Mouse (Mus musculus) kidney, adult 2 months (tissue): ENCODE data around the gene Dand5. TPM values are rescaled to one million over a fixed set of nuclear protein-coding genes. Genes with fewer than 3 reads are reported as not detected.

Experiments
- DNase-seq: peaks from one replicate; pipeline ENCODE4 v3.0.0; 2021
- H3K27ac ChIP-seq: fragments of 200-500 bp; 2 replicates; pipeline ENCODE4 v1.5.1; 2012; ENCODE audit warnings: low read depth, low read length, control low read depth, inconsistent platforms; ENCODE audit not compliant: insufficient read depth
- H3K27me3 ChIP-seq: fragments of 200-500 bp; replicated peaks from 2 replicates; pipeline ENCODE4 v1.6.1; 2012; ENCODE audit warnings: mild to moderate bottlenecking, moderate library complexity, low read length, inconsistent platforms; ENCODE audit not compliant: control insufficient read depth, insufficient read depth
- H3K36me3 ChIP-seq: fragments of 200-500 bp; 2 replicates; pipeline ENCODE4 v1.6.1; 2012; ENCODE audit warnings: mild to moderate bottlenecking, moderate library complexity, low read length, inconsistent platforms; ENCODE audit not compliant: control insufficient read depth, insufficient read depth
- H3K4me1 ChIP-seq: fragments of 200-500 bp; 2 replicates; pipeline ENCODE4 v1.6.1; 2011; ENCODE audit warnings: low read length; ENCODE audit not compliant: control insufficient read depth, insufficient read depth
- H3K4me3 ChIP-seq: fragments of 200-500 bp; 2 replicates; pipeline ENCODE4 v1.5.1; 2011; ENCODE audit warnings: mild to moderate bottlenecking, low read depth, low read length, control low read depth; ENCODE audit not compliant: insufficient read depth
- CTCF ChIP-seq: fragments of 200-500 bp; conservative IDR thresholded peaks from 2 replicates; pipeline ENCODE4 v1.5.1; 2011; ENCODE audit warnings: low read depth, mild to moderate bottlenecking, control low read depth, low read length, moderate library complexity, mixed read lengths; ENCODE audit not compliant: insufficient read depth, insufficient read length
- POLR2A ChIP-seq: fragments of 200-500 bp; IDR thresholded peaks from one replicate; pipeline ENCODE4 v1.6.1; 2011; ENCODE audit warnings: low read depth, low read length, control low read depth
- WGBS: fragments of 180-500 bp; shearing (Covaris S2); methylation state at CpG from one replicate; pipeline ENCODE4 v1.1.7; 2018; 5-methylcytosine and 5-hydroxymethylcytosine counted together
- polyA plus RNA-seq: library from polyadenylated mRNA; depleted of rRNA; stranded (reverse); fragments of >200 nt; gene quantifications from 2 replicates; pipeline ENCODE4 v1.2.3, GENCODE M21; 2012

Dand5 gene
- polyA plus RNA-seq, 1 experiment, result 4.4 TPM

DNA sequence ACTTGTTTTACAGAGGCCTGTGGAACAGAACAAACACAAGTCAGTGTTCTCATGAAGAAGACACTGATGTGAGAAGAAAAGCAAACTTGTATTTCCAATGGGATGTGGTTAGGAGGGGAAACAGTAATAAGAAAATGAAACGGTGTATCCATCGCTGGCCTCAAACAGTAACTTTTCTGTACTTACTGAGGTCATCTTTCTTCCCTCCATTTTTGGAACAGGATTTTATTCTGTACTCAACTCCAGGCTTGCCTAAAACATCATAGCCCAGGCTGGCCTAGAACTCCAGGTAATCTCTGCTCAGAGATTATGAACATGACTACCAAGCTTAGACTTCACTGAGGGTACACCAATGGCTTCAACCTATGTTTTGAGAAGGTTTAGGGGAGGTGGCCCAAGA is 16.8 kb upstream of the Dand5 start:
- TF ChIP-seq POLR2A (no peak), CTCF (no peak)
- H3K36me3 ChIP-seq, result peaks cover 11% of the 10 kb centered on the region
- 74% methylated on average over 2 of the region's 2 CpGs for WGBS
- H3K27ac ChIP-seq, result no peak overlapping the region
- DNase-seq, result no peak
- H3K4me1 ChIP-seq, result no peaks in the 10 kb centered on the region; the same call in 1 of the 2 replicates
- no peaks in the 10 kb centered on the region for H3K27me3 ChIP-seq
- H3K4me3 ChIP-seq, result no peak overlapping the region

DNA sequence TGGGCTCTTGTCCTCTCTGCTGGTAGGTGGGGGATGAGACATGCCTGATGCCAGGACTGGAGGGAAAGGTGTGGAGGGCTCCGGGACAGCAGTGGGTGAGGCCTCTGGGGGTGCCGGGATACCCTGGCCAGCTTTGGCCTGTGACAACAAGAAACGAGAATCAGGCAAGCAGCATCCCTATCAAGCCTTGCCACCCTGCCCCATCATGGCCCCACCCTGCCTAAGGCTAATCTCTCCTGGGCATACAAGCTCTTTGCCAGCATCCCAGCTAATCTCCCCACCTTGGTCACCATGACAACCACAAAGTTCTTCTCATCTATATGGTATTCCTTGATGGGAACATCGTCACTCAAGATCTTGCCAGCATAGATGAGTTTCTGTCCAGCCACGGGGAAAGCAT is 15.9 kb upstream of the Dand5 start:
- TF ChIP-seq POLR2A (no peak), CTCF (no peak)
- WGBS, result 84% methylated on average over 5 of the region's 5 CpGs

GRCm38 (mm10) chr8:84837912-84838470 is 15.4 kb upstream of the Dand5 start:
- Histone ChIP-seq H3K4me3 (no peak overlapping the region), H3K27me3 (no peaks in the 10 kb centered on the region), H3K36me3 (peaks cover 9% of the 10 kb centered on the region), H3K27ac (no peak overlapping the region), H3K4me1 (peaks cover 6% of the 10 kb centered on the region; the same call in 1 of the 2 replicates)
- no peak for TF ChIP-seq POLR2A
- no peak for TF ChIP-seq CTCF
- 68% methylated on average over 15 of the region's 15 CpGs for WGBS
- DNase-seq, result no peak

More for the DNA sequence above, 15.9 kb upstream of the Dand5 start:
- peaks cover 10% of the 10 kb centered on the region for H3K36me3 ChIP-seq
- DNase-seq, result no peak
- peaks cover under 1% of the 10 kb centered on the region; the same call in 1 of the 2 replicates for H3K4me1 ChIP-seq
- no peak overlapping the region for H3K27ac ChIP-seq
- H3K4me3 ChIP-seq, result no peak overlapping the region
- no peaks in the 10 kb centered on the region for H3K27me3 ChIP-seq

DNA sequence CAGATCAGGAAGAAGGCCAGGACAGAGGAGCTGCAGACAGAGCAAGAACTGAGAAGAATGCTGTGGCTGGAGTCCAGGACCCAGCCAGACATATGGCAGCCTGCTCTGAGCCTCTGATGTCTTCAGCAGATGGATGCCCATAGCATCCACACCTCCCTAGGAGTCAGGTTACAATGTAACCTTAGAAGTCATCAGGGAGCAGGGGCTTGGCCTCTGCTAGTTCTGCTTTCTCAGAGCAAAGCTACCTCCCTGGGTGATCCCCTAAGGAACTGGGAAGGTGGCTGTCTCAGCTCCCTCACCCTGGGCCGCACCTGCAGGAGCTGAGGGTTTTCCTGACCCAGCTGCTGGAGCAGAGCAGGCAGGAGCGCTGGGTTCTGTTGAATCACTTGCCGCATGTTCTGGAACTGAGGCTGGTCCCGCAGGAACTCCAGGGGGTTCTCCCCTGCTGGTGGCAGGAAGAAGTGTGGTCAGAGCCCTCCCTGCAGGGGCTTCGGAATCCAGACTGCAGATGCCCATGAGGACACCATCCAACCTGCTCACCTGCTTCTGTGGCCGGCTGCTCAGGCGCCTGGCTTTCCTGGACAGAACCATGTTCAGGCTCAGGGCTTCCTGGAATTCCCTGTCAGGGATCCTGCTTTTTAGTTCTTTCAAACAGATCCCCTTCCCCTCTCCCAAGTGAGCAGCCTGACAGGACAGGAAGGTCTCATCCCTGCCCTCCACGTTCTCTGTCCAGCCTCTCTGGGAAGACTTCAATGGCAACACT is 14.7 kb upstream of the Dand5 start:
- TF ChIP-seq CTCF, result no peak
- no peak for TF ChIP-seq POLR2A
- Histone ChIP-seq H3K27me3 (no peaks in the 10 kb centered on the region), H3K4me3 (no peak overlapping the region), H3K36me3 (peaks cover 4% of the 10 kb centered on the region), H3K4me1 (peaks cover 7% of the 10 kb centered on the region; the same call in 1 of the 2 replicates), H3K27ac (no peak overlapping the region)
- WGBS, result 57% methylated on average over 8 of the region's 8 CpGs
- no peak for DNase-seq

- no peak for DNase-seq
- Histone ChIP-seq H3K27ac (no peak overlapping the region), H3K4me1 (peaks cover 7% of the 10 kb centered on the region; the same call in 1 of the 2 replicates), H3K4me3 (no peak overlapping the region), H3K27me3 (no peaks in the 10 kb centered on the region), H3K36me3 (peaks cover 2% of the 10 kb centered on the region)
- TF ChIP-seq CTCF (no peak), POLR2A (no peak)
- WGBS, result 79% methylated on average over 10 of the region's 10 CpGs
Observed at GRCm38 (mm10) chr8:84834866-84835855, 12.5 kb upstream of the Dand5 start.

DNA sequence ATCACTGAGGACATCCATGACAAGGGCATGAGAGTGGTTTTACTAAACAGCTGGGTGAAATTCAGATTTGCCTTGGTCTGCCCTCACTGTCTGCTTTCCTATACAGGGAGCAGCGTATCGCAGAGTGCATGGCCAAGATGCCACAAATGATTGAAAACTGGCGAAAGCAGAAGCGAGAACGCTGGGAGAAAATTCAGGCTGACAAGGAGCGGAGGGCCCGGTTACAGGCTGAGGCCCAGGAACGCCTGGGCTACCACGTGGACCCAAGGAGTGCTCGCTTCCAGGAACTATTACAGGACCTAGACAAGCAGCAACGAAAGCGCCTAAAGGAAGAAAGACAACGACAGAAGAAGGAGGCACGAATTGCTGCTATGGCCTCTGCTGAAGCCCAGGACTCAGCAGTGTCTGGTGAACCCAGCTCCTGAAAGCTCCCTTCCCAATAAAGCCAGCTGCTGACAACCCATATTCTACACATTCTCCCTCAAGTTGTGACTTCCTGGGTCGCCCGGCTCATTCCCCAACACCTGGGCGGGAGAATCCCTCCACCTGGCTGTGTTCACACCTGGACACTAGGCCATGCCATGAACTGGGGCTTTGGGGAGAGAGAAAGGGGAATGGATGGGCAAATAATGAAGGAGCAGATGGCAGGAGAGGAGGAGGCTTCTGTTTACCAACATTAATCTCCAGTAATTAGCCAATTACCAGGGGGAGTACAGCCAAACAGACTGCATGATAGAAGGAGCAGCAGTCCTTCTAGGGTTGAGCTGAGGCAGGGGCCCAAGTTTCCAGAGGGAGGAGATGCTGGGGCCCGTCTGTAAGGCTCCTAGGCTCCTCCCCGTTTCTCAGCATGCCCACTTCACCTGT is 11.6 kb upstream of the Dand5 start:
- H3K36me3 ChIP-seq, result peaks cover 2% of the 10 kb centered on the region
- no peak for DNase-seq
- peaks cover 7% of the 10 kb centered on the region; the same call in 1 of the 2 replicates for H3K4me1 ChIP-seq
- no peaks in the 10 kb centered on the region for H3K27me3 ChIP-seq
- no peak overlapping the region for H3K27ac ChIP-seq
- TF ChIP-seq POLR2A, result no peak
- no peak for TF ChIP-seq CTCF
- no peak overlapping the region for H3K4me3 ChIP-seq
- WGBS, result 86% methylated on average over 19 of the region's 19 CpGs
